Mouse (Mus musculus) limb, embryonic 11.5 days (tissue): ENCODE data around the gene Lama4. TPM values are rescaled to one million over a fixed set of nuclear protein-coding genes. Genes with fewer than 3 reads are reported as not detected.

ENCODE experiments used
- ATAC-seq: fragments of 200-750 bp; cut with Nextera tagmentation; 2 replicates; pipeline ENCODE4 v1.8.0; 2017; ENCODE audit warnings: low read depth; ENCODE audit not compliant: insufficient number of reproducible peaks, low FRiP score, low TSS enrichment
- DNase-seq: peaks from one replicate; pipeline ENCODE4 v3.0.0-alpha.2; 2015; ENCODE audit warnings: low spot score
- H3K27ac ChIP-seq: fragments of 300-500 bp; sonication (generic); replicated peaks from 2 replicates; pipeline ENCODE4 v1.5.1; 2014; ENCODE audit warnings: low read depth, mild to moderate bottlenecking, low read length
- H3K27me3 ChIP-seq: fragments of 300-500 bp; sonication (generic); 2 replicates; pipeline ENCODE4 v1.6.1; 2014; ENCODE audit warnings: mild to moderate bottlenecking, low read length, mixed read lengths; ENCODE audit not compliant: control insufficient read depth, insufficient read depth
- H3K36me3 ChIP-seq: fragments of 300-500 bp; sonication (generic); 2 replicates; pipeline ENCODE4 v1.6.1; 2014; ENCODE audit warnings: mild to moderate bottlenecking, low read length, moderate library complexity, mixed read lengths; ENCODE audit not compliant: control insufficient read depth, insufficient read depth
- H3K4me1 ChIP-seq: fragments of 300-500 bp; sonication (generic); 2 replicates; pipeline ENCODE4 v1.6.1; 2014; ENCODE audit warnings: low read length, mixed read lengths; ENCODE audit not compliant: control insufficient read depth, insufficient read depth
- H3K4me2 ChIP-seq: fragments of 300-500 bp; sonication (generic); 2 replicates; pipeline ENCODE4 v1.6.1; 2014; ENCODE audit warnings: low read depth, mild to moderate bottlenecking, moderate library complexity; ENCODE audit not compliant: severe bottlenecking
- H3K4me3 ChIP-seq: fragments of 300-500 bp; sonication (generic); 2 replicates; pipeline ENCODE4 v1.5.1; 2014; ENCODE audit warnings: low read depth, low read length
- H3K9ac ChIP-seq: fragments of 300-500 bp; sonication (generic); 2 replicates; pipeline ENCODE4 v1.6.1; 2014; ENCODE audit warnings: mild to moderate bottlenecking, low read length
- H3K9me3 ChIP-seq: fragments of 300-500 bp; sonication (generic); 2 replicates; pipeline ENCODE4 v1.6.1; 2016; ENCODE audit warnings: low read length; ENCODE audit not compliant: control insufficient read depth
- WGBS: fragments of 180-500 bp; shearing (Covaris S2); extraction: QIAGEN DNeasy Blood & Tissue Kit; methylation state at CpG from one replicate; pipeline ENCODE4 v1.1.7; 2014; 5-methylcytosine and 5-hydroxymethylcytosine counted together
- polyA plus RNA-seq: library from polyadenylated mRNA; unstranded; fragments of >200 nt; fragmentation: Nextera tagmentation; extraction: Ambion mirVana; gene quantifications from 2 replicates; pipeline ENCODE4 v1.2.1, GENCODE M21; 2014

The Lama4 gene
- polyA plus RNA-seq, 1 experiment from 2014 or later, result 24.8 TPM

GRCm38 (mm10) chr10:39003520-39003919 lies 38.2 kb downstream of the Lama4 start:
- no peak for DNase-seq

GRCm38 (mm10) chr10:39005494-39005893 lies 40.2 kb downstream of the Lama4 start:
- Histone ChIP-seq H3K9ac (no peak overlapping the region), H3K9me3 (no peaks in the 10 kb centered on the region), H3K4me3 (no peak overlapping the region), H3K4me2 (no peak overlapping the region), H3K27ac (no peak overlapping the region), H3K4me1 (0 out of 2 replicates have a peak, but pooled peaks cover 2% of the 10 kb centered on the region), H3K27me3 (no peaks in the 10 kb centered on the region), H3K36me3 (no peaks in the 10 kb centered on the region)
- ATAC-seq (no peak), DNase-seq (no peak)
- 93% methylated on average over 8 of the region's 8 CpGs for whole genome bisulfite sequencing

More at GRCm38 (mm10) chr10:39003520-39003919, 38.2 kb downstream of the Lama4 start:
- H3K4me1 ChIP-seq, result no peaks in the 10 kb centered on the region
- no peaks in the 10 kb centered on the region for H3K36me3 ChIP-seq
- H3K27me3 ChIP-seq, result no peaks in the 10 kb centered on the region
- no peak overlapping the region for H3K9ac ChIP-seq
- H3K27ac ChIP-seq, result no peak overlapping the region
- no peak for ATAC-seq
- no peaks in the 10 kb centered on the region for H3K9me3 ChIP-seq
- no peak overlapping the region for H3K4me2 ChIP-seq
- no peak overlapping the region for H3K4me3 ChIP-seq

GRCm38 (mm10) chr10:39006433-39007105 lies 41.3 kb downstream of the Lama4 start:
- ATAC-seq (no peak), DNase-seq (no peak)
- 54% methylated on average over 4 of the region's 4 CpGs for WGBS
- 0 out of 2 replicates have a peak, but pooled peaks cover 2% of the 10 kb centered on the region for H3K4me1 ChIP-seq
- H3K36me3 ChIP-seq, result no peaks in the 10 kb centered on the region
- no peak overlapping the region for H3K27ac ChIP-seq
- no peaks in the 10 kb centered on the region for H3K9me3 ChIP-seq
- H3K9ac ChIP-seq, result no peak overlapping the region
- H3K27me3 ChIP-seq, result no peaks in the 10 kb centered on the region
- H3K4me2 ChIP-seq, result no peak overlapping the region
- H3K4me3 ChIP-seq, result no peak overlapping the region

- no peaks in the 10 kb centered on the region for H3K27me3 ChIP-seq
- no peak overlapping the region for H3K4me3 ChIP-seq
- H3K27ac ChIP-seq, result no peak overlapping the region
- no peak overlapping the region for H3K4me2 ChIP-seq
- 83% methylated on average over 2 of the region's 2 CpGs for WGBS
- no peaks in the 10 kb centered on the region for H3K36me3 ChIP-seq
- ATAC-seq (no peak), DNase-seq (no peak)
- H3K4me1 ChIP-seq, result no peaks in the 10 kb centered on the region
- H3K9ac ChIP-seq, result no peak overlapping the region
- no peaks in the 10 kb centered on the region for H3K9me3 ChIP-seq
Observed at GRCm38 (mm10) chr10:39014836-39015235, 49.5 kb downstream of the Lama4 start.

GRCm38 (mm10) chr10:39017986-39018385 lies 52.7 kb downstream of the Lama4 start:
- no peaks in the 10 kb centered on the region for H3K4me1 ChIP-seq
- WGBS, result 79% methylated on average over 4 of the region's 4 CpGs
- DNase-seq (no peak), ATAC-seq (no peak)
- no peak overlapping the region for H3K4me3 ChIP-seq
- H3K9me3 ChIP-seq, result no peaks in the 10 kb centered on the region
- no peaks in the 10 kb centered on the region for H3K36me3 ChIP-seq
- no peaks in the 10 kb centered on the region for H3K27me3 ChIP-seq
- H3K4me2 ChIP-seq, result no peak overlapping the region
- H3K9ac ChIP-seq, result no peak overlapping the region
- H3K27ac ChIP-seq, result no peak overlapping the region

GRCm38 (mm10) chr10:39018635-39019034 lies 53.3 kb downstream of the Lama4 start:
- 97% methylated on average over 1 of the region's 1 CpGs for WGBS
- H3K9me3 ChIP-seq, result no peaks in the 10 kb centered on the region

GRCm38 (mm10) chr10:39023618-39024256 lies 58.4 kb downstream of the Lama4 start:
- Histone ChIP-seq H3K9me3 (no peaks in the 10 kb centered on the region), H3K4me1 (no peaks in the 10 kb centered on the region), H3K27ac (no peak overlapping the region), H3K4me3 (no peak overlapping the region), H3K36me3 (no peaks in the 10 kb centered on the region), H3K27me3 (no peaks in the 10 kb centered on the region), H3K9ac (no peak overlapping the region), H3K4me2 (no peak overlapping the region)
- no peak for DNase-seq
- 86% methylated on average over 5 of the region's 5 CpGs for WGBS
- ATAC-seq, result no peak

More at GRCm38 (mm10) chr10:39018635-39019034, 53.3 kb downstream of the Lama4 start:
- no peak overlapping the region for H3K4me2 ChIP-seq
- no peak overlapping the region for H3K4me3 ChIP-seq
- ATAC-seq (no peak), DNase-seq (no peak)
- no peak overlapping the region for H3K9ac ChIP-seq
- no peak overlapping the region for H3K27ac ChIP-seq
- H3K27me3 ChIP-seq, result no peaks in the 10 kb centered on the region
- no peaks in the 10 kb centered on the region for H3K36me3 ChIP-seq
- no peaks in the 10 kb centered on the region for H3K4me1 ChIP-seq

- Histone ChIP-seq H3K4me3 (no peak overlapping the region), H3K9ac (no peak overlapping the region), H3K36me3 (no peaks in the 10 kb centered on the region), H3K27ac (no peak overlapping the region), H3K27me3 (no peaks in the 10 kb centered on the region), H3K4me2 (no peak overlapping the region), H3K4me1 (no peaks in the 10 kb centered on the region; the same call in none of the 2 replicates), H3K9me3 (no peaks in the 10 kb centered on the region)
- 82% methylated on average over 8 of the region's 8 CpGs for WGBS
- no peak for DNase-seq
- no peak for ATAC-seq
Observed at GRCm38 (mm10) chr10:39026529-39026928, 61.2 kb downstream of the Lama4 start.
